Mouse (Mus musculus) urinary bladder, postnatal 10 days (tissue): ENCODE data around the gene Snap25.

Source experiments
- DNase-seq: peaks from one replicate; pipeline ENCODE4 v3.0.0; 2022; ENCODE audit warnings: low spot score

Snap25 gene

GRCm38 (mm10) chr2:136712441-136713015, 725 bp upstream of the Snap25 start:
- no peak for DNase-seq

- peak; percentile 59 for DNase-seq
These were observed 757 bp downstream of the Snap25 start for GRCm38 (mm10) chr2:136714008-136714411.

DNA sequence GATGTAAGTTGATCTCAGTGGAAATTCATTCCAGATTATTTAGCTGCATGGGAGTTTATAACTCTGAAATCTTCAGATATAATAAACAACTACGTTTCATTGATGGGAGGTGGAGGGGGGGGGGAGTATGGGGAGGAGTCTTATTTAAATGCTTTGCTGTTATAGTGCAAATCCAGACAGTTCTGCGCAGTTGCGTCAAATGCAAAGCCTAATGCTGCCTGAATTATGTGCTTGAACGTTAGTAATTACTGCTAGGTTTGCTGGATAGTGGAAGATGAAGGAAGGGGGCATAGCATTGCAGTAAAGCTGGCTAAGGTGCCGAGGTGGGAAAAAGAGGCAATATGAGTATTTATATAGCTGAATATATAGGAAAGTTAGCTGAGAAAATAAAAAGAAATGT, 2.3 kb downstream of the Snap25 start:
- no peak for DNase-seq

DNA sequence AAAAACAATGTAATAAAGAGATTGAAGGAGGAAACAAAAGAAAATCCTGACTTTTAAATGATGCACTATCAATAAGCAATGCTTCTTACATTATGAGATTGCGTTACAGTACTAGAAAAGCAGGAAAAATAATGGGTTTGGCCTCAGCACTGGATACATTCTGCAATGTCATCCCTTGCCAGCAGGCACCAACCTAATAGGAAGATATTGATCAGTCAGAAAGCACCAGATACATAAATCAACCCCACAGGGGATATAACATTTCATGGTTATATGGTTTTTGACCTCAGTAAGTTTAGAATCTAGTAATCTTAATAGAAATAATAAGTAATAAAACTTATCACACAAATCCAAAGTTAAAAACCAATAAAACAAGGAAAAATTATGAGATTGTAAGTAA, 3.1 kb downstream of the Snap25 start:
- no peak for DNase-seq

GRCm38 (mm10) chr2:136720235-136720634, 7.0 kb downstream of the Snap25 start:
- DNase-seq = no peak

DNA sequence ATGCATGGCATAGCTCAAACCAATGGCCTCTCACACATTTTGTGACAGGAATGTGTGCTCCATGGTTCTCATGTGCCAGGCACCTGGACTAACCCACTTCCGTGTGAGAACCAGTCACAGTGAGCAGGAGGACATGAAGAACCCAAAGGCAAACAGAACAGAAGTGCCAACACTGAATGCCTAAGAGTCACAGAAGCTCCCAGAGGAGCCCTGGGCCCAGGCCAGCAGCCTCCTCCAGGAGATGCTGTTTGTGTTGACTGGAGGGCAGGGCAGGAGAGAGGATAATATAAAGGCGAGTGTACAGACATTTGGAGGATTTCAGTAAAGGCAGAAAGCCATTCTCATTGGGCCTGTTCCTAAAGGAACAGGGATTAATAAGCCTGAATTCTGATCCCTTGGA, 25.0 kb downstream of the Snap25 start:
- no peak for DNase-seq

GRCm38 (mm10) chr2:136742230-136742629, 29.0 kb downstream of the Snap25 start:
- no peak for DNase-seq

DNA sequence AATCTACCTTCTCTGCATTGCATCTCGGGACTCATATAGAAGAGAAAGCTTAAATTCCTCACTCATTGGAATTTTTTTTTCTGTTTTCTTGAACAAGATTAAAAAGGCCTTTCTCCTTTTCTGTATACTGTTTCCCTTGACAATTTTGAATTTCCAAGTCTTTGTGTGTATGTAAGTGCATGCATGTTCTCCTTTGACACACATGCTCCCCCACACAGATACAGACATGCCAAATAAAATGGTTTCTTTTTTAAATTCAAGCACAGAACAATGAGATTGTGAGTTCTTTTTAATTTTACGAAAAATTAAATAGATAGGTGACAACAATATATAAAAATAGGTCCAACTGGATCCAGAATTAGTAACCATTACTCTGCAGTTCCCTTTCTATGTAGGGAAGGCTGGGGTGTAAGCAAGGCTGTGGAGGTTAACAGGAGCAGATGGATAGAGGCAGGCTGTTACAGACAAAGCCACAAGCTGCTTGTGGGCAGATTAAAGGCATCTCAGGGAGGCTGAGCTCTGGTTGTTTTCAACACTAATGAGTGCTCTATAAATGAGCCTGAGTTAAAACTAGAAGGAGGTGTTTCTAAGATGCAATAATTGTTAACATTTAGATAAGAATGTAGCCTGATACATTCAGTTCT, 31.6 kb downstream of the Snap25 start:
- DNase-seq = no peak

DNA sequence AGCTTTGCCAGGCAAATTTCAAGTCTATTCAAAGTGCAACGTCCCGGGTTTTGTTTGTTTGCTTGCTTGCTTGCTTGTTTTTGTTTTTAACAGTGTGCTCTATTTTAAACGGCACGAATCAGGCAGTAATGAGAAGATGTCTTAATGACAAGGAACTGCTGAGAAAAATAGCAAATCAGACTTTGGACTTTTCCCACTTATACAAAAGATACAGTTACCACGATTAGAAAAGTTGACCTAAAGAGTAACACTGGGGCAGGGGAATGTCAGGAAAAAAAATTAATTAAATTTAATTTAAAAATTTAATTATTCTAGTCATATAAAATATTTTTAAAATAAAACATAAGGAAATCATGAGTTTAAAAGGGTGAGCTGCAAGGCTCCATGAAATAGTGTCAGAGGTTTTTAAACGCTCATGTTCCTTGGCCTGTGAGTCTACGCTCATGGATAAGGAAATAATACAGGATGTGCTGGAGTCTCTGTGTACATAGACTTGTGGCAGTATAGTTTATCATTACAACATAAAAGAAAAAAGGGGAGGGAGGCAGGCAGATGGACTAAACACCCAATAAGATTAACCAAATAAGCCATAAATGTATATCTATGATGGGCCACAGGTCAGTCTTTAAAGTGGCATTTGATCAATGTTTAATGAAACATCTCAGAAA, 32.2 kb downstream of the Snap25 start:
- DNase-seq = no peak

DNA sequence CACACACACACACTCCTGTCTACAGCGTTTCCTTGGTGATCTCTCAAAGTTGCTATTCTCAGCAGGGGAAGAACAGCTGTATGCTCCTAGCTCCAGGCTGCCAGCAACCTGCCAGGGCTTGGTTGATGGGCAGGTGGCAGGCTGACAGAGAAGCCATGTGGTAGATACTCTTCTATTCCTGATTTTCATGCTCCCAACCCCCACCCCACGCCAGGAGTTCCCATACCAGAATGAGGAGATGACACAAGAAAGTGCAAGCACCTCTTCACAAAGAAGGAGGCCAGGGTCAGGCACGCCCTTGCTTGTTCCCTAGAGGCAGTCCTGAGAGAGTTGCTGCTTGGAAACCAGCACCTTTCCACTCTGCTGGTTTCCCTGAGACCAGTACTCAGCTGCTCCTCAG, 40.4 kb downstream of the Snap25 start:
- no peak for DNase-seq

GRCm38 (mm10) chr2:136758809-136759551, 45.7 kb downstream of the Snap25 start:
- DNase-seq = no peak

GRCm38 (mm10) chr2:136778156-136778555, 64.9 kb downstream of the Snap25 start:
- DNase-seq = no peak

- no peak for DNase-seq
These were observed 65.4 kb downstream of the Snap25 start for GRCm38 (mm10) chr2:136778674-136779073.

DNA sequence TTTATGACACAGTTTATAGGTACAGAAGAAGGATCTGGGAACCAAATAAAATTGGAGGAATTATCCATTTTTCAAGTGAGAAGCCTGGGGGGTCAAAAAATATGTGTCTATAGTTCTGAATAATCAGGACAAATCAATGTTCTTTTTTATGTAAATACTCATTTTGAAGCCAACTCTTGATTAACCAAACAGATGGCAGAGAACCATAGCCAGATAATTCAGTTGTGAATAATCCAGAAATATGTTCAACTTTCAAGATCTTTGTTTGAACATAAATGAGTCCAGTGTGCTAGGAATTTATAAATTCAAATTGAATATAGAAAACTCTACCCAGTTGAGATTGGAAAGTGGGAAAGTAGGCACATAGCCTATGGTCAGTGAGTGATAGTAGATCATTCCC, 67.0 kb downstream of the Snap25 start:
- DNase-seq = no peak

DNA sequence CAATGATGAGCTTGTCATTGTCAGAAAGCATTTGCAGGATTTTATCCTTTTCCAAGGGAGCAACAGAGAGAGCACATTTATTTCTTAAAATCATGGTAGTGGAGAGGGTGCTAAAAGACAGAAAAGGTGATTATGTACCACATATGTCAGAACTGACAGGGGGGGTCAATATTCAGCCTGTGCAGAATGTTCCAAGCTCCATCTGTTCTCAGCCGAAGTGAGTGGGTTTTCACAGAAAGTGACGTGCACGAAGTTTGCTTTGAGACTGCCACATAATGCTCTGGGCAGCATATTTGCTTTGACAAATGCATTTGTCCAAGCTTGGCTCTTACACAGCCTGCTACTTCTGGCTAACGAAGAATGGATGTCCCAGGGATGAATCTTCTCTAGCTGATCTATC, 71.1 kb downstream of the Snap25 start:
- no peak for DNase-seq

DNA sequence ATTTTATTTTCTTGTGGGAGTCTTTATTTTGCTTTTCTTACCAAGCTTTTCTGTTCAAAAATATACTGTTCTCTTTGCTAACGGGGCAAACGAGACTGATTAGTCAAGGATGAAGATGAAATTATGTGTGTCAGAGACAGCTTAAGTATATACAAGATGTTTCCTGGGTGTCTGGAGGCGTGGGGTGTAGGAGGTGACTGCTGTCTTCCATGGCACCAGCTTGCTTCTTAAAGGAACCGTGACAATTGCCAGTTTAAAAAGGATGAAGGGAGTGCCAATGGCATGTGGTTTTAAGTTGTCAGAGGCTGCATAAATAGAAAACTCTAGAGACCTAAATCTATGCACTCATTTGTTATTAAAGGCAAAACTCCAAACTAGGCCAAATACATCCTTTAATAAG, 75.1 kb downstream of the Snap25 start:
- no peak for DNase-seq

DNA sequence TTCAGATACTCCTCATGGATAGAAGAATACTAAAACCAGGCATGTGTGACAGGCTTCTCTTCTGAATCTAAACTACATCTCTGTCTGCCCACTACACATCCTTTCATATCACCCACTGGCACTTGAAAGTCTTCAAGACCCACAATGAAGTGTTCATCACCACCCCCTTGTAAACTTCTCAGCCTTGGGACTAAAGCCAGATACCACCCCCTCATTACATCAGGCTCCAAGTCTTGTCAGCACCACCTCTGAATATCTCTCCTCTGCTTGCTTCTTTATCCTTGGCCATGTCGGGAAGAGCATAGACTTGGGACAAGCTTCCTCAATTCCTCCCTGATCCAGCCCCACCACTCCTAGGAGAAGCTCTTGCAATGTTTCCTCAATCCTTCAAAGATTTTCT, 83.3 kb downstream of the Snap25 start:
- no peak for DNase-seq

DNA sequence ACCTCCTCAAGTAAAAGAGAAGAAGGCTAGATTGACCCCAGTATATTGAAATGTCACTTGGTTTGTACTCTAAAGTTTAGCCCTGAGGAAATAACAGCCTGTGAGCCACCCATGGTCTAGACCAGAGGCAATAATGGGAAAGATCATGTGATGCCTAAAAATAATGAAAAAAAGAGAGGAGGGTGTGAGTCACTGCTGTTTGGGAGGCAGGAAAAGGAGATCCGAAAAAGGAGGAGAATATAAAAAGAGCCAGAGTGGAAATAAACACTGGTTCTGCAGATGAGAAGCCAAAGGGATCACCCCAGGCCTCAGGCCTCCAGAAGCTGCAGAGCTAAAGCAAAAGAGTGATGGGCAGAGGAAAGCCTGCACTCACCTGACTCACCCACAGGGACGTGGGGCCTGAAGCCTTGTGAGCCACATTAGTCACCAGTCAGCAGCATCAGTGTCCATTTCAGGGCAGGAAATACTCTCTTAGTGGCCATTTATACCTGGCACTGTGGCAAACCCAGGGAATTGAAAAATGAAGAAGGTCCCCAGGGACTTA, 85.7 kb downstream of the Snap25 start:
- DNase-seq = no peak

GRCm38 (mm10) chr2:136801102-136801501, 87.8 kb downstream of the Snap25 start:
- no peak for DNase-seq

- DNase-seq = no peak
These were observed 88.8 kb downstream of the Snap25 start for GRCm38 (mm10) chr2:136802076-136802475.

- DNase-seq = no peak
These were observed 89.9 kb downstream of the Snap25 start for GRCm38 (mm10) chr2:136803142-136803541.

DNA sequence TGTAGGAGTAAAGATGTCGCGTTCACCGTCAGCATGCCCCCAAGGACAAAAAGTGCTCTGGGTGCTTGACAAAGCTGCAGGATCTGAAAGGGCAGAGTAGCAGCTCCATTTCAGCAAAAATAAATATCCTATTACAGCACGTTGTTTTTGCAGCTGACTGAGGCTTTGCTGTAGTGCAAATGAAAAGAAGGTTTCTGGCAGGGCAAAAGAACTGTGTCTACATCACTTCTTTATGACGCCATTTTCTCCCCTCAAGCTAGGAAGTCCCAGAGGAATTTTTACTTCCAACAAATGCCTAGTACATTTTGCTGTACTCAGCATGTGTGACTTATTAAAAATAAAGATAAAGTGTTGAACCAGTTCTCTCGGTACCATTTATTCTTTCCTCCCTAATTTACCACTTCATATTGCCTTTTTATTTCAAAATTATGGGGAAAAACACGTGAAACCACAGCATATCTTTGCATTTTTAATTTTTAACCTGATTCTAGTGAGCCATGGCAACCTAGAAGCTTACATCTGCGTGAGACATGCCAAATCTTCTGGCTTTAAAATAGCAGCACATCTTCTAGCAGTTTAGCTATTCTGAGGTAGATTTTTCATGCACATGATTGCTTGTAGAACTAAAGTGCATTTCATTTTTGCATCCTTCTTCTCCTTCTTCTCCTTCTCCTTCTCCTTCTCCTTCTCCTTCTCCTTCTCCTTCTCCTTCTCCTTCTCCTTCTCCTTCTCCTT, 94.9 kb downstream of the Snap25 start:
- no peak for DNase-seq
